Mouse (Mus musculus): ENCODE results near the gene Specc1l.

GRCm38 (mm10) chr10:75337231-75337630, 125.4 kb downstream of the Specc1l start:
- TF ChIP-seq CTCF (IDR thresholded peaks at IDR 0.05; ENCODE audit: extremely low read depth, insufficient read depth, low read length) (no peak), POLR2A (IDR thresholded peaks at IDR 0.05; ENCODE audit: extremely low read depth, insufficient read depth, low read length) (no peak)

All from cortical plate, adult 2 months (tissue).